Mouse (Mus musculus) lung, postnatal 14 days (tissue): ENCODE measurements around the gene Rab1b.
A peak's percentile ranks its signal among the peaks of the same experiment; 100 is the strongest.

ENCODE experiments used
- DNase-seq: peaks from one replicate; pipeline ENCODE4 v3.0.0; 2021

Gene Rab1b

DNA sequence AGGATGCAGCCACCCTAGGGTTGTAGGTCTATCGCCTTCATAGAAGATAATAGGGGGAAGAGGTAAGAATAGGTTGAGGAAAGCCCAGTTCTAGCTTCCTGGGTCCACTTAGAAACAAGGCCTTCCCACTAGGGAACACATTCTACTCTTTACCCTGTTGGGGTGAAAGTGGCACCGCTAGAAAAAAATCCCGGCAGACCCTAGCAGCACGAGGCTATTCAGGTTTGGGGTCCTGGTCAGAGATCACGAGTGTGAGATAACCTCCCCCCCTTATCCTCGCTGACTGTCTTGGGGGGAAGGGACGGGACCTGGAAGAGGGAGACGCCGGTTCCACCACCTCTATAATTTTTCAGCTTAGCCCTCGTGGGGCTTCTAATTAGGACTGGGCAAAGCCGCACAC, 35.8 kb downstream of the Rab1b start:
- DNase-seq = no peak

DNA sequence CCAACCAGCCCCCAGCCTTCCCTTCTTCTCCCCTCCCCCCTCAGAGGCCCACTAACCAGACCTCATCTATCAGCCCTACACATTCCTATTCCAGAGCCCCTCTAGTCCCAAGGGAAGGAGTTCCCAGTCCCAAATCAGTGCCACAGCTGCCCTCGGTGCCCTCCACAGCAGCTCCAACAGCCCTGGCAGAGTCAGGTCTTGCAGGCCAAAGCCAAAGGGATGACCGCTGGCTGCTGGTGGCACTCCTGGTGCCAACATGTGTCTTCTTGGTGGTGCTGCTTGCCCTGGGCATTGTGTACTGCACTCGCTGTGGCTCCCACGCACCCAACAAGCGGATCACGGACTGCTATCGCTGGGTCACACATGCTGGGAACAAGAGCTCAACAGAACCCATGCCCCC, 36.9 kb downstream of the Rab1b start:
- DNase-seq = no peak

DNA sequence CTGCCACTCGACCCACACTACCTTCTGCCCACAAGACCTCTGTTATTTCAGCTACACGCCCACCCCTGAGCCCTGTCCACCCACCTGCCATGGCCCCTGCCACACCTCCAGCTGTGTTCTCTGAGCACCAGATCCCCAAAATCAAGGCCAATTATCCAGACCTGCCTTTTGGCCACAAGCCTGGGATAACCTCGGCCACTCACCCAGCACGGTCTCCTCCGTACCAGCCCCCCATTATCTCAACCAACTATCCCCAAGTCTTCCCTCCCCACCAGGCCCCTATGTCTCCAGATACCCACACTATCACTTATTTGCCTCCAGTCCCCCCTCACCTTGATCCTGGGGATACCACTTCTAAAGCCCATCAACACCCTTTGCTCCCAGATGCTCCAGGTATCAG, 37.4 kb downstream of the Rab1b start:
- DNase-seq = no peak

DNA sequence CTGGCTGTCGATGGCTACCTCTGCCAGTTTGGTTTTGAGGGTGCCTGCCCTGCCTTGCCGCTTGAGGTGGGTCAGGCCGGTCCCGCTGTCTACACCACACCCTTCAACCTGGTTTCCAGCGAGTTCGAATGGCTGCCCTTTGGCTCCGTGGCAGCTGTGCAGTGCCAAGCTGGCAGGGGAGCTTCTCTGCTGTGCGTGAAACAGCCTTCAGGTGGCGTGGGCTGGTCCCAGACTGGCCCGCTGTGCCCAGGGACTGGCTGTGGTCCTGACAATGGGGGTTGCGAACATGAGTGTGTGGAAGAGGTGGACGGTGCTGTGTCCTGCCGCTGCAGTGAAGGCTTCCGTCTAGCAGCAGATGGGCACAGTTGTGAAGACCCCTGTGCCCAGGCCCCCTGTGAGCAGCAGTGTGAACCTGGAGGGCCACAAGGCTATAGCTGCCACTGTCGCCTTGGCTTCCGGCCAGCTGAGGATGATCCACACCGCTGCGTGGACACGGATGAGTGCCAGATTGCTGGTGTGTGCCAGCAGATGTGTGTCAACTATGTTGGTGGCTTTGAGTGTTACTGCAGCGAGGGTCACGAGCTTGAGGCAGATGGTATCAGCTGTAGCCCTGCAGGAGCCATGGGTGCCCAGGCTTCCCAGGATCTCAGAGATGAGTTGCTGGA, 38.2 kb downstream of the Rab1b start:
- no peak for DNase-seq

DNA sequence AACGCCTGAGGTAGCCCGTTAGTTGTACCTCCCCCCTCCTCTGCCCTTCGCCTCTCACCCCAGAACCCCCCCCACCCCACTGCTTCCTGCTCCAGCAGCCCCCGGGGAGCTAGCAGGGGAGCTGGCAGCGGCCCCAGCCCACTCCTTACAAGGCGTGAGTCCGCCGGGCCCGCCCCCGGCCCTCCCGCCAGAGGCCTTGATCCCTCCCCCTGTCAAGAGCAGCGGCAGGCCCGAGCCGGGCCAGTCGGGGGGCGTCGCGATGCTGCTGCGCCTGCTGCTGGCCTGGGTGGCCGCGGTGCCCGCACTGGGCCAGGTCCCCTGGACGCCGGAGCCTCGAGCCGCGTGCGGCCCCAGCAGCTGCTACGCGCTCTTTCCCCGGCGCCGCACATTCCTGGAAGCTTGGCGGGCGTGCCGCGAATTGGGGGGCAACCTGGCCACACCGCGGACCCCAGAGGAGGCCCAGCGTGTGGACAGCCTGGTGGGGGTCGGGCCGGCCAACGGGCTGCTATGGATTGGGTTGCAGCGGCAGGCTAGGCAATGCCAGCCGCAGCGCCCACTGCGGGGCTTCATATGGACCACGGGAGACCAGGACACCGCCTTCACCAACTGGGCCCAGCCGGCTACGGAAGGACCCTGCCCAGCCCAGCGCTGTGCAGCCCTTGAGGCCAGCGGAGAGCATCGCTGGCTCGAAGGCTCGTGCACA, 38.9 kb downstream of the Rab1b start, which contains the start of gene Cd248:
Cd248 (plus strand) TSS at position 212 of the 703 bp plus-strand sequence.
- DNase-seq = peak; percentile 70

DNA sequence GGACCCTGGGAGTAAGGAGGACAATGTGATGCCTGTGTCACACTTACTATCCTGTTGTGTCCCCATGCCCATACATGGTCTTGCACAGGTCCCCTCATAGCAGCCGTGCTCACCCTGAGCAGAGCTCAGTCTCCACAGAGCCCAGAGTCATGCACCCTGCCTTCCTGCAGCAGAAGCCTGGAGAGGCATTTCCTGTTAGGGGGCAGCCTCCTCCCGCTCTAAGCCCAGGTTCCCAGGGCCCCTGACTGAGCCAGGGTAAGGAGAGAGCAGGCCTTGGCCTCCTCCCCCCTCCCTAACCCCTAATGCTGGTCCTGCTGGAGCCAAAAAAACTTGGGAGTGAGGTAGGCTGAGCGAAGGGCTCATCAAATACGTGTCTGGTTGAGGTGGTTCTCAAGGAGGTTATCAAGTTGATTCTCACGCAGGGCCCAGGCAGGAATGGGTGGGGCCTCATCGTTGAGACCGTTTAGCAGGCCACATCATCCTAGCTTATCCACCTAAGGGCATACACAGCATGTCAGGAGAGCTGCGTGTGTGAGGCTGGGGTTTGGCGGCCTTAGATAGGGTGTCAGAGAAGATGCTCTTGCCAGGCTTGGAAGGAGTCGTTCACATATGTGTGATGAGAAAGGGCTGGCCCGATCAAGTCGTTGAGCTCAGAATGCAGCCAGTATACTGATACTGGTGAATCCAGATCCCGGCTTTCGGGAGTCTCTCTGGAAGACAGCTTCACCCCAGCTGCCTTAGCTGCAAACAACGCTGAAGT, 39.7 kb downstream of the Rab1b start:
- no peak for DNase-seq

DNA sequence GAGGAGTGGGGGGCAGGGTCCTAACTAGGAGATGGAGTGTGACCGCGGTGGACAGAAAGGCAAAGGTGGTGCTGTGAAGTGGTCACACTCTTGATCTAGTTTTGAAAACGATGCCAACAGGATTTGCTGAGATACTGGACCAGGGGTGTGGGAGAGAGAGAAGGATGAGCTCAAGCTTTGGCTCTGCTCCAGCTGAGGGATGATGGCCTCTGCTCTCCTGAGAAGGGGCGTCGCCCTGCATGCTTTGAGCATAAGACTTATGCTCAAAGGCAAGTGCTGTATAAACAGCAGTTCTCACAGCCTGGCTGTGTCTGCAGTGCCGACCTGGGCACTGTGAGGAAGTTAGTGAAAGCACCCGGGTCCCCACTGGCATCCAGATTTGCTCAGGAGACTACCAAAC, 41.8 kb downstream of the Rab1b start:
- no peak for DNase-seq

DNA sequence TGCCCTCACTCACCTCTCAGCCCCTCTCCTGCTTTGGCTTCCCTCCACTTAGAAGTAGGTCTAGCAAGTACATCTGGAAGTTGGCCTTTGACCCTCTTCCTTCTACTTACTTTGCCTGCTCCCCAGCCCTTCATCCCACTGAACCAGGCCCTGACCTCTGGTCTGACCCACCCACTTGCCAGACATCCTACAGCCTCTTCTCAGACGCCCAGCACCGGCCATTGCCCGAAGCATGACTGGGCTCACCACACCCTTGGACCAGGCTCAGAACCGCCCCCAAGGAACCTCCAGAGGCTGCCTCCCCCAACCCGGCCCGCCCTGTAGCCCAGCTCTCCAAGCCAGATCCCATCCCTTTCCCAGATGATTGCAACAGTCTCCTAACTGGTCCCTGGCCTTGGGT, 44.4 kb downstream of the Rab1b start:
- no peak for DNase-seq

DNA sequence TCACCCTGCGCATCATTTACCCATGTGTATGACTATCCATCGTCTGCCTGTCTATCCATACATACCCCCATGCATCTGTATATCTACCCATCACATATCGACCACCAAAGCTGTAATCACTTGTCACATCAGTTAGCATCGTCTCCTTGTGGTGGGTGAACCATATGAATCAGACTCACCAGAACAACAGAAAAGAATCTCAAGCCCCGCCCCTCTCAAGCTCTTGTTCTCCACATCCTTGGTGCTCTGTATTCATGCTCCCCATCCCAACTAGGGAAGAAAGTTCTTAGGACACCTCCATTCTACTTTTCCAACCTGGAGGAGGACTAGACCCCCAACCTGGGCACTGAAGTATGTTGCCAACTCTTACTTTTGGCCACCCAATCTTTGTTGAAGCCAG, 44.8 kb downstream of the Rab1b start:
- no peak for DNase-seq

DNA sequence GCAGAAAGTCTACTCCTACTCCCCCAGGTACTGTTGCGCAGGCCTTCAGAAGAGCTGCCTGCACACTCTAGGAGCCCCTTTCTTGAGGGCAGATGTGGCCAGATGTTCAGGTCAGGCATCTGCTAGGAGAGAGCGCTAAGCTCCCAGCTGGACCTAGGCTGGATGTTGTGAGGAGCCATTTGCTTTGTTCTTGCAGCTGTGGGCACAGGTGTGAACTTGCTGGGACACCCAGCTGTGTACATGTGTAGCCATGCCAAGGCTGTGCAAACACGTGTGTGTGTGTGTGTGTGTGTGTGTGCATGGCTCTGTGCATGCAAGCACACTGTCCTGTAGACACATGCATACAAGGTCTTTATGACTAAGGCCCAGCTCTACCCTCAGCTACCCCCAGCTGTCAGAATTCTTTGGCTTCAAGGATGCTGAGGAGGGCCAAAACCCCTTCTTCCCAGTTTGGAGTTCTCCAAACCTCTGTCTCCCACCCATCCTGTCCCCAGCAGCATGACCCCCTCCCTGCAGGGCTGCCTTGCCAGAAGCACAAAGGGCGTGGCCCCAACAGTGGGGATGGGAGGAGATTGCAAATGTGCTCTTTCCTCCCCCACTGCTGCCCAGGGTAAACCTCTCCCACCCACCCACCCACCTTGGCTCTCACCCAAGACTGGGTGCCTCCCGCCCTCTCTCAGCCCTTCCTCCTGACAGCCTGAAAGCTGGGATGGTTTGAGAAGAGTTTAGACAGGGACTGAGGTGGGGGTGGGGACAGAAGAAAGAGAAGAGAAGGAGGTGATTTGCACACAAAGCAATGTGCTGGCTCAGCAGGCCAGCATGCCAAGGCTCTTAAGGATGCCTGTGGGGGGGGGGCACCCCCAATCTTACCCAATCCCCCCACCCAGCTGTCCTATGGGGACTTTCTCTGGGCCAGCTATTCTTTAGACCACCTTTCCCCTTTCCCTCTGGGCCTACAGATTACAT, 46.2 kb downstream of the Rab1b start:
- DNase-seq = peak; percentile 54

DNA sequence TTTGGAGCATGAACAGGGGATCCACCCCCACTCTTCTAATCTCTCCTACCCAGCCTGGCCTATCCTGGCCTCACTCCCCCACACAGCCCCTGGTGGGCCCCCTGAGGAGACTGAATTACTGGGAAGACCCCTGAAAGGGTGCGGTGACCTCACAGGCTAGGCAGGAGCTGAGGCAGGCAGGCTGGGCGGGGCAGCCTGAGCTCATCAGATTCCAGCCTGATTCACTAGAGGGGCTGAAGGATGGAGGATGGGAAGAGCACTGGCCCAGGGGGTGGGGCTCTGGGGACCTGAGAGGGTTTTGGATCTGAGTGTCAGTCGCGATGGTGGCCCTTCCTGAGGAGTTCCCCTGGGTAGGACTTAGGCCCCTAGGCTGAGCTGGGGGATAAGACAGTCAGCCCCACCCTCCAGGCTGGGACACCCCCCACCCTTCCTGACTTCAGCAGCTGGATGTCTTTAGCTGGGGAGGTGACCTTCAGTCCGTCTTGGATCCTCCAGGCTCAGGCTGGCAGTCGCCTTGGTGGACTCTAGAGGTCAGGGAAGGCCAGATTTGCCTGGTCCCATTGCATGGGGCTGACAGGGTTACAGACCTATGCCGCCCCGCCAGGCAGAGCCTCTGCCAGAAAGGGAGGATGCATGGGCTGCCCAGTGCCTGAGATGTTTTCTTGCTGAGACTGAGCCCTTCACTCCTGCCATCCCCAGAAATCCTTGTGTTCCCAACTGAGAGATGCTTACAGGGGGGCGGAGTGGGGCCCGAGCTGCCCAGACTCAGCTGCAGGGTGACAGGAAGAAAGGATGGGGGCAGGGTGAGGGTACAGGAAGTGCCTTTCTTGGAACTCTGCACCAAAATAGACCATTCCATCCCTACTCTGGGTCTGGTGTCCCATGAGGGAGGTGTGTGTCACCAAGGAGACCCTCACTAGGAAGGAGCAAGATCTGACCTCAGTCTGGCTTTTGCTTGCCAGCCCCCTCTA, 47.8 kb downstream of the Rab1b start:
- no peak for DNase-seq

DNA sequence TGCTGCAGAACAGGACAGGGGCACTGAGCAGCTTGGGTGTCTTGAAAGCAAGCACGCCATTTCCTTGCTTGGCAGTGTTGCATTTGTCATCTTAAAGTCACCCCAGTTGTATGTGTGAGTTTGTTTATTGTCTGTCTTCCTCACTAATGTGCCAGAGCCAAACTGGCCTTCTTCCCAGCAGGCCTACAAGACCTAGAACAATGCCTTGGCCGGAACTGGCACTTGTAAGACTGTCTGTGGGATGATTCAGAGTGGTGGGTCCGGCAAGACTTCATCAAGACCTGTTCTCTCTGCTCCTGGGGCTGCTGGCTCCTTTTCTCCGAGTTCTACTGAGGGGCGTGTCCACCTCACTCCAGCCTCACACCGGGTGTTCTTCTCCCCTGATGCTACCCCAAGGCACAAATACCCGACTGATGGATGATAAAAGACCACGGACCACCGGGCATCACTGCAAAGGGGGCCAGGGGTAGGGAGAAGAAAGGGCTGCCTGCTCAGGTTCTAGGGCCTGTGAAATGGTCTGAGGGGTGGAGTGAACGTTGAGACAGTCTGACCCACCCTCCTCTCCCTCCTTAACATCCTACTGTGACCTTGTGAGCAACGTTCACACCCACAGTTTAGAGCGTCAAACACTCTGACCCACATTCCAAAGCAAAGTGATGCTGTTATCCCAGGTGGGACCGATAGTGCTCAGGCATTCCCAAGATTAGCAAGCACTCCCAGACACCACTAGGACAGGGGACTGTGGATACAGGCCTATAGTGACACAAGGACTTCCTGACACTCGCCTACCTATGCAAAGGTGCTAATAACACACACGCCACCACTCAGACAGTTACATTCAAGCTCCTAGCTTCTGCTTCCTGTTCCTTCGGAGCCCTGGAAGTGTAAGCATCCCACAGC, 48.7 kb downstream of the Rab1b start:
- peak; percentile 63 for DNase-seq

DNA sequence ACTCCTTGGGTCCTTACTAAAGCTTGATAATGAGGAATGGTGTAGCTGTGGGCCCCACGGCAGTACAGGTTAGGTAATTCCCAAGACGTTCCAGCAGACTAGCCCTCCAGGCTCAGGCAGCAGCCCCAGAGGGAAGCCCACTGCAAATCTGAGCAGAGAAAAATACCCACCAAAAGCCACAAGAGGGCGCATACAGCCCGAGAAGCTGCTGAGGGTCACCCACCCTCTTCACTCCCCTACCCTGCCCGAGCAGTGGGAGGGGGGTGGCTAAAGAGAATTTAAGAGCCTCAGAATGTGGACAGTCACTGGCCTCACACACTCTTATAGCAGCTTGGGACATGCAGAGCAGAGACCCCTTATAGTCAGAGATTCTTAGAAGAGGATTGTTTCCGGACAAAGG, 50.6 kb downstream of the Rab1b start:
- DNase-seq = peak; percentile 61

DNA sequence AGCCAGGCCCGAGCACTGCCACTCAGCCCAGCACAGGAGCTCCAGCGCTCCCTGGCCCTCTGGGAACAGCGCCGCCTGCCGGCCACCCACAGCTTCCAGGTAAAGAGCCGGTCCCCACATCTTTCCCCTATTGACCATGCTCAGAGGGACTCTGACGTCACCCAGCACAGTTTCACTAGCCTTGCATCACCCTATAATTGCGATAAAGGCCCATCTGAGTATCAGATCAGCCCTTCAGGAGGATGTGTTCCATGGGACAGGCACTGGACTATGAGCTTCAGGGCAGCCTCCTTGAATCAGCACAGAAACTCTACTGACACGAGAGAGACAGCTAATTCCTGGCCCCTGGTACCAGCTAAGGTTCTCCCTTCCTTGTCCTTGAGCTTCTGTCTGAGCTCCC, 53.0 kb downstream of the Rab1b start:
- peak; percentile 68 for DNase-seq

DNA sequence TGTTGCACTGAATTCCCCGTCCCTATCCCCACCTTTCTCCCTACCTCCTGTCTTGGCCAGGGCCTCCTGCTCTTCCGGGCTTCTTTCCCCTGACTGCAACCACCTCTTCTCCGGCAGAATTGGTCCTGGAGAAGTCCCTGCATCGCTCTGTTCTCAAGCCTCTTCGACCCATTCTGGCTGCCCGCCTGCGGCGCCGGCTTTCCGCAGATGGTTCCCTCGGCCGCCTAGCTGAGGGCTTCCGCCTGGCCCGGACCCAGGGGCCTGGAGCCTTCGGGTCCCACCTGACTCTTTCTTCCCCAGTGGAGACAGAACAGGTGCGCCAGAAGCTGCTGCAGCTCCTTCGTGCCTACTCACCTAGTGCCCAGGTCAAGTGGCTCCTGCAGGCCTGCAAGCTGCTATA, 54.0 kb downstream of the Rab1b start:
- DNase-seq = no peak

DNA sequence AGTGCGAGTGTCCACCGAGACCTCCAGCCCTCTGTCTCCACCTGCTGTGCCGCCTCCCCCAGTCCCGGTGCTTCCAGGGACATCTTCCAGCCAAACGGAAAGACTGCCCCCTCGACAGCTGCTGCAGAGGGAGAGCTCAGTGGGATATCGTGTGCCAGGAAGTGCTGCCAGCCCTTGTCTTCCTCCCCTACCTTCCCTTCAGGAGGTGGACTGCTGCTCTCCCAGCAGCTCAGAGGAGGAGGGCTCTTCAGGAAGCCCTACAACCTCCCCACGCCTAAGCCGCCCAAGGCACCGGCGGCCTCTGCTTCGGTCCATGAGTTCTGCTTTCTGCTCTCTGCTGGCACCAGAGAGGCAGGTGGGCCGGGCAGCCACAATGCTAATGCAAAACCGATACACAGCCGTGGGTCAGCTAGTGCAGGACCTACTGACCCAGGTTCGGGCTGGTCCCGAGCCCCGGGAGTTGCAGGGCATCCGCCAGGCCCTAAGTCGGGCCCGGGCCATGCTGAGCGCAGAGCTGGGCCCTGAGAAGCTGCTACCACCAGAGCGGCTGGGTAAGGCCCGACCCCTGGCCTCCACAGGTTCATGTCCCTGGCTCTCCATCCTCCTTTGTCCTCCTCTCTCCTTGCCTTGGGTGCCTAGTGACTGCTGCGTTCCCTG, 54.6 kb downstream of the Rab1b start:
- DNase-seq = no peak

DNA sequence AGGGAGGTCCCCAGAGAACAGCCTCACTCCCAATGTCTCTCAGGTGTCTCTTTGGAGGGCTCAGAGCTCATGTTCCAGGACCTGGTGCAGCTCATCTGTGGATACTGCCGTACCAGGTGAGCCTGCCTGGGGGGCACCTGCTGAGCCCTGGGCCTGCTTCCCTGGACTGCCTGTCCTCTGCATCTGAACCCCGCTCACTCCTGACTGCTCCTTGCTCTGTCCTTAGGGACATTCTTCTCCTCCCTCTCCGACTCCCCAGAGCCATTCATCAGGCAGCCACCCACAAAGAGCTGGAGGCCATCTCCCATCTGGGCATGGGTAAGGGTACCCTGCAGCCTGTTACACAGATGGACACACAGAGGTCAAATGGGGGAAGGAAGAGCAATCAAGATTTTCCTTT, 55.4 kb downstream of the Rab1b start:
- DNase-seq = no peak

DNA sequence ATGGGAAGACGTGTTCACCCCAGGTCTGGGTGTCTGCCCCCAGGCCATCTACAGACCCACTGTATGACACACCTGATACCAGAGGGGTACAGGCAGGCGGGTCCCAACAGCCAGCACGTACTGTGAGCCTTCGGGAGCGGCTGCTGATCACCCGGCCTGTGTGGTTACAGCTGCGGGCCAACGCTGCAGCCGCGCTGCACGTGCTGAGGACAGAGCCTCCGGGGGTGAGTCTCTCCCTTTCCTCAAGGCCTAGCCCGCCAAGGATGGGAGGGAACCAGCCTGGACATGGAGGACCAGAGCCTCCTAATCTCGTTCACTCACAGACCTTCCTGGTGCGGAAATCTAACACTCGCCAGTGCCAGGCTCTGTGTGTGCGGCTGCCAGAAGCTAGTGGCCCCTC, 55.8 kb downstream of the Rab1b start:
- DNase-seq = no peak

DNA sequence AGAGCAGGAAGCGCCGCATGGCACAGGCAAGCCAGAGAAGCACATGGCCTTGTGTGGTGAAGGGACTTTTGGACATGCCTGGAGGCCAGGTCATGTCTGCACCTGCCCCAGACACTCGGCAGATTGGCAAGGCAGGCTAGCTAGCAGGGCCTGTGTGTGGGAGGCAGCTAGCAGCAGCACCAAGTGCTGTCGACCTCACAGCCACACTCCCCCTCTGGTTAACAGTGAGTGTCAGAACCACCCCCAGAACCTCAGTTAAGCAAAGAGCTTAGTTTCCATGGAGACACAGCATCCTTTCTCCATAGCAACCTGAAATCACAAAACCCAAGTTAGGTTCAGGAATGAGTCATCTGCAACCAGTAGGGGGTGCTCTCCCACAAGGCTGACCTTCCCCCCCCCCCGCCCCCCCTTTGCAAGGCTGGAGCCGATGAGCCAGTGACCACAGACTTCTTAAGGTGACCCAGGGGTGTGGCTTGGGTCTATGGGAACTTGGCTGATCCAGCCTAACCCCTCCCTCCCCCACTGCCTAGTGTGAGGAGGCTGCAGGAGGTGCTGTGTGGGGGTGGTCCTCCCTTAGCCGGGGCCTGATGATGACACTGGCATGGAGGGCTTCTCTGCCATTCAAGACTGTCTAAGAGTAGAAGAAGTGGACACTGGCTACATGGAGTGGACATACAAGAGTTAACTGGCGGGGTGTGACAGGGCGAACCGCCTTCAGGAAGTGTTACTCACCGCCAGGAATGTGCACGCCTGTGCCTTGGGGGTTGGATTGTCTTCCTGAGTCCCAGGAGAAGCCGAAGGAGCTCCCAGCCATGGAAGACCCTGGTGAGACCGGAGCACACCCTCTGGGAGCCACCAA, 56.6 kb downstream of the Rab1b start, which contains the start of gene Rin1:
Rin1 (plus strand) TSS at position 435 of the 859 bp plus-strand sequence.
- DNase-seq = no peak
